ENCODE assay signal across 14 mouse cellular contexts in genomic region chr3:152288740-152289139, GRCm38 (mm10). TPM values are rescaled to one million over a fixed set of nuclear protein-coding genes. Genes with fewer than 3 reads are reported as not detected.
DNase-seq lines count a peak whose midpoint lies in the region; ATAC-seq and TF ChIP-seq lines count a peak whose summit lies in the region.
"Had no signal": no experiment of that assay in that cellular context is flagged by ENCODE, and none has a peak within 500 bp of the region (broad histone marks: within the 10 kb centered on the region; RNA-seq: fewer than 3 reads in every experiment).

No protein-coding gene starts in this region.

- no peak for TF ChIP-seq CTCF in brain, embryonic 14.5 days (IDR thresholded peaks at IDR 0.05; ENCODE audit: borderline replicate concordance, extremely low read depth, insufficient read depth, insufficient read length)
- no peak for TF ChIP-seq CTCF in thymus, adult 2 months (IDR thresholded peaks at IDR 0.05; ENCODE audit: borderline replicate concordance, control insufficient read depth, extremely low read depth, insufficient read depth, low read length, poor library complexity)

- WGBS in kidney, embryonic 15.5 days = 92% methylated on average over 4 of the region's 4 CpGs
- WGBS in thymus, adult 2 months = 97% methylated on average over 4 of the region's 4 CpGs
- WGBS in forebrain, embryonic 12.5 days = 92% methylated on average over 4 of the region's 4 CpGs

- no peak for TF ChIP-seq POLR2A in brain, embryonic 14.5 days (IDR thresholded peaks at IDR 0.05; ENCODE audit: borderline replicate concordance, extremely low read depth, insufficient read depth, insufficient read length, poor library complexity, severe bottlenecking)
- no peak for TF ChIP-seq POLR2A in thymus, adult 2 months (IDR thresholded peaks at IDR 0.05; ENCODE audit: control insufficient read depth, extremely low read depth, insufficient read depth, low read length, poor library complexity)

- H3K9ac ChIP-seq in kidney, embryonic 15.5 days = no peak overlapping the region
- no peak overlapping the region for H3K9ac ChIP-seq in forebrain, embryonic 12.5 days
- H3K9ac ChIP-seq: hindbrain, embryonic 12.5 days; limb, embryonic 12.5 days; lung, embryonic 14.5 days; midbrain, embryonic 12.5 days; neural tube, embryonic 13.5 days had no signal

- no peak for ATAC-seq in kidney, embryonic 15.5 days (replicated peaks; ENCODE audit: low FRiP score)
- ATAC-seq in forebrain, embryonic 12.5 days (ENCODE audit: low FRiP score) = no peak

- H3K4me1 ChIP-seq in kidney, embryonic 15.5 days = no peaks in the 10 kb centered on the region
- H3K4me1 ChIP-seq in thymus, adult 2 months (replicated peaks; ENCODE audit: control insufficient read depth, insufficient read depth, low read length) = no peaks in the 10 kb centered on the region
- no peaks in the 10 kb centered on the region for H3K4me1 ChIP-seq in forebrain, embryonic 12.5 days
- H3K4me1 ChIP-seq: hindbrain, embryonic 12.5 days; midbrain, embryonic 12.5 days; neural tube, embryonic 13.5 days had no signal

- H3K36me3 ChIP-seq in kidney, embryonic 15.5 days = peaks cover 57% of the 10 kb centered on the region
- no peaks in the 10 kb centered on the region for H3K36me3 ChIP-seq in thymus, adult 2 months (ENCODE audit: control insufficient read depth, insufficient read depth, low read length)
- H3K36me3 ChIP-seq in forebrain, embryonic 12.5 days (replicated peaks) = peaks cover 66% of the 10 kb centered on the region

- intact Hi-C loops in heart, postnatal 10 days (cut with DNase I) = no loop called here

- H3K27me3 ChIP-seq in kidney, embryonic 15.5 days = no peaks in the 10 kb centered on the region
- H3K27me3 ChIP-seq in thymus, adult 2 months (ENCODE audit: control insufficient read depth, insufficient read depth, low read length) = no peaks in the 10 kb centered on the region
- no peaks in the 10 kb centered on the region for H3K27me3 ChIP-seq in forebrain, embryonic 12.5 days
- H3K27me3 ChIP-seq: hindbrain, embryonic 12.5 days; limb, embryonic 12.5 days; midbrain, embryonic 12.5 days; neural tube, embryonic 13.5 days had no signal

- peak; percentile 32 for DNase-seq in kidney, adult 18-20 months
- peak; percentile 32 for DNase-seq in adrenal gland, adult 8-10 months
- DNase-seq in brain, embryonic 14.5 days (ENCODE audit: low read depth) = peak; percentile 45
- DNase-seq in heart, postnatal 10 days = peak; percentile 73 to 81
- no peak for DNase-seq in frontal cortex, postnatal 10 days (ENCODE audit: low spot score in 2 of 2)
- DNase-seq in thymus, adult 2 months = no peak
- DNase-seq: lung, embryonic 14.5 days; right cerebral cortex, postnatal 25 days had no signal

- no peak overlapping the region for H3K4me3 ChIP-seq in kidney, embryonic 15.5 days (replicated peaks)
- H3K4me3 ChIP-seq in thymus, adult 2 months (ENCODE audit: control insufficient read depth, insufficient read depth, low read length) = no peak overlapping the region
- H3K4me3 ChIP-seq in forebrain, embryonic 12.5 days (replicated peaks) = no peak overlapping the region
- H3K4me3 ChIP-seq: hindbrain, embryonic 12.5 days; limb, embryonic 12.5 days; midbrain, embryonic 12.5 days; neural tube, embryonic 13.5 days had no signal

- no peak overlapping the region for H3K27ac ChIP-seq in kidney, embryonic 15.5 days
- no peak overlapping the region for H3K27ac ChIP-seq in thymus, adult 2 months (ENCODE audit: control insufficient read depth, insufficient read depth, low read length)
- H3K27ac ChIP-seq in forebrain, embryonic 12.5 days = no peak overlapping the region
- H3K27ac ChIP-seq: hindbrain, embryonic 12.5 days; limb, embryonic 12.5 days; midbrain, embryonic 12.5 days; neural tube, embryonic 13.5 days had no signal

- no peaks in the 10 kb centered on the region for H3K9me3 ChIP-seq in kidney, embryonic 15.5 days (replicated peaks)
- no peaks in the 10 kb centered on the region for H3K9me3 ChIP-seq in forebrain, embryonic 12.5 days
- H3K9me3 ChIP-seq: hindbrain, embryonic 12.5 days; limb, embryonic 12.5 days; midbrain, embryonic 12.5 days; neural tube, embryonic 13.5 days had no signal

- no peak overlapping the region for H3K4me2 ChIP-seq in kidney, embryonic 15.5 days
- no peak overlapping the region for H3K4me2 ChIP-seq in forebrain, embryonic 12.5 days
- H3K4me2 ChIP-seq: hindbrain, embryonic 12.5 days; limb, embryonic 12.5 days; lung, embryonic 14.5 days; midbrain, embryonic 12.5 days; neural tube, embryonic 13.5 days had no signal

RNA-seq across cellular contexts. Expression of gene Nexn, which starts 22.6 kb away (rescaled TPM):
- 11.3 and 12.4 TPM in 2 replicates for polyA plus RNA-seq in kidney, embryonic 15.5 days (2015; fragmentation: Nextera tagmentation; extraction: Ambion mirVana)
- 1 to 10 TPM; 2.8 to 4.0 (median 3.1) TPM for total RNA-seq in adrenal gland, adult 8-10 months (2022)
- polyA plus RNA-seq in brain, embryonic 14.5 days (2012; rRNA removed) = 0.15 and 1.2 TPM in 2 replicates
- 100 to 1,000 TPM; 284 to 289 TPM for total RNA-seq in heart, postnatal 10 days (2021)
- polyA plus RNA-seq in thymus, adult 2 months (2012; rRNA removed) = 0.31 TPM in 1 of 2 replicates, not detected in the other
- 3.4 and 6.3 TPM in 2 replicates for polyA plus RNA-seq in forebrain, embryonic 12.5 days (2016; fragmentation: Nextera tagmentation; extraction: Ambion mirVana)

RNA-seq across cellular contexts. Expression of gene Miga1, which starts 51.5 kb away (rescaled TPM):
- polyA plus RNA-seq in kidney, embryonic 15.5 days (2015; fragmentation: Nextera tagmentation; extraction: Ambion mirVana) = 17.9 and 18.7 TPM in 2 replicates
- 10 to 100 TPM in 3 of 4 experiments, 1 to 10 TPM in 1; 9.9 to 29.6 (median 16.8) TPM for total RNA-seq in adrenal gland, adult 8-10 months (2022)
- polyA plus RNA-seq in brain, embryonic 14.5 days (2012; rRNA removed) = 21.2 and 24.8 TPM in 2 replicates
- total RNA-seq in heart, postnatal 10 days (2021) = 10 to 100 TPM; 13.3 to 15.6 TPM
- polyA plus RNA-seq in thymus, adult 2 months (2012; rRNA removed) = 15.2 and 15.4 TPM in 2 replicates
- polyA plus RNA-seq in forebrain, embryonic 12.5 days (2016; fragmentation: Nextera tagmentation; extraction: Ambion mirVana) = 25.5 and 27.9 TPM in 2 replicates

RNA-seq across cellular contexts. Expression of gene Usp33, which starts 57.5 kb away (rescaled TPM):
- 39.2 and 40.3 TPM in 2 replicates for polyA plus RNA-seq in kidney, embryonic 15.5 days (2015; fragmentation: Nextera tagmentation; extraction: Ambion mirVana)
- total RNA-seq in adrenal gland, adult 8-10 months (2022) = 100 to 1,000 TPM in 3 of 4 experiments, 10 to 100 TPM in 1; 93.9 to 139 (median 129) TPM
- polyA plus RNA-seq in brain, embryonic 14.5 days (2012; rRNA removed) = 84.3 and 86.1 TPM in 2 replicates
- total RNA-seq in heart, postnatal 10 days (2021) = 10 to 100 TPM; 30.2 to 30.7 TPM
- 16.8 and 20.7 TPM in 2 replicates for polyA plus RNA-seq in thymus, adult 2 months (2012; rRNA removed)
- 67.4 and 72.9 TPM in 2 replicates for polyA plus RNA-seq in forebrain, embryonic 12.5 days (2016; fragmentation: Nextera tagmentation; extraction: Ambion mirVana)

Comparison
In these comparisons a context has a peak if more than half of its experiments do, and no peak if none do; other contexts are left out.
1. DNase-seq: peak in kidney, adult 18-20 months (single experiment), adrenal gland, adult 8-10 months (single experiment), brain, embryonic 14.5 days (single experiment) and heart, postnatal 10 days (2 of 2); none in frontal cortex, postnatal 10 days (0 of 2) and thymus, adult 2 months (single experiment).